Mouse (Mus musculus) bone marrow macrophage, adult 2 months (primary cell): ENCODE data around the gene Mllt3. TPM values are rescaled to one million over a fixed set of nuclear protein-coding genes. Genes with fewer than 3 reads are reported as not detected.
A peak's percentile ranks its signal among the peaks of the same experiment; 100 is the strongest.

Experiments used
- H3K27ac ChIP-seq: 2 replicates; pipeline ENCODE4 v1.5.1; 2012; ENCODE audit warnings: low read depth, low read length; ENCODE audit not compliant: insufficient read depth
- H3K4me1 ChIP-seq: 2 replicates; pipeline ENCODE4 v1.6.1; 2012; ENCODE audit warnings: low read length; ENCODE audit not compliant: control insufficient read depth, insufficient read depth
- H3K4me3 ChIP-seq: 2 replicates; pipeline ENCODE4 v1.5.1; 2012; ENCODE audit warnings: mild to moderate bottlenecking, low read length, moderate library complexity; ENCODE audit not compliant: insufficient read depth
- CTCF ChIP-seq: IDR thresholded peaks from 2 replicates; pipeline ENCODE4 v1.5.1; 2012; ENCODE audit warnings: low read depth, mild to moderate bottlenecking, low read length, moderate library complexity
- POLR2A ChIP-seq: IDR thresholded peaks from 2 replicates; pipeline ENCODE4 v1.6.1; 2012; ENCODE audit warnings: mild to moderate bottlenecking, low read depth, low read length, borderline replicate concordance
- polyA plus RNA-seq: library from polyadenylated mRNA; stranded (reverse); fragments of >200 nt; gene quantifications from 2 replicates; pipeline ENCODE4 v1.2.4, GENCODE M21; 2012; ENCODE audit not compliant: missing spikeins, insufficient read depth, insufficient read length

Gene Mllt3
- polyA plus RNA-seq, 1 experiment, result 10.4 TPM

DNA sequence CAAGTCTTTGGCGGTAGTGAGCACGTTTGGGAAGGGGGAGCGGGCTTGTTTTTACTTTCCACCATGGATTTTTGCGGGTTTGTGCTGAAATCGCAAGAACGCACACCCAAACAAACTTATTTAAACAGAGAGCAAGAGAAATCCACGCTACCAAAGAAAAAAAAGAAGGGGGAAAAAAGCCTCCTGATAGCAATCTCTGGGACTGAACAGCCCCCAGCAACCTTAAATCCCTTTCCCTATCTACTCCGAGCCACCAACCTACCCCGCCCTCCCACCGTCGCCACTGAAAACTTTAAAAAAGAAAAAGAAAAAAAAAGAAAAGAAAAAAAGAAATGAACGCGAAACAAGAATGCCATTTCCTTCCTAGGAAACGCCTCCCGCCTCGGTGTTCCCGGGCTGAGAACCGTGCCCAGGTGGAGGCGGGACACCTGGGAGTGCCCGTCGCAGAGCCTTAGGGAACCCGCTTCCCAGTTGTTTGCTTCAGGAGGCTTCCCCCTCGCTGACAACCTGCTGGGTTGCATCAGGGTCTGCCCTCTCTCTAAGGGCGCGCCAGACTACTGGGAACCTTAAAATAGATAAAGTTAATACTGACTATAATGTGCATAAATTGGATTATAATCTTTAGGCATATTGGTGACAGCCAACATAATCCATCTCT is 694 bp upstream of the Mllt3 start:
- H3K4me3 ChIP-seq, result peak overlapping the region; percentile 73

DNA sequence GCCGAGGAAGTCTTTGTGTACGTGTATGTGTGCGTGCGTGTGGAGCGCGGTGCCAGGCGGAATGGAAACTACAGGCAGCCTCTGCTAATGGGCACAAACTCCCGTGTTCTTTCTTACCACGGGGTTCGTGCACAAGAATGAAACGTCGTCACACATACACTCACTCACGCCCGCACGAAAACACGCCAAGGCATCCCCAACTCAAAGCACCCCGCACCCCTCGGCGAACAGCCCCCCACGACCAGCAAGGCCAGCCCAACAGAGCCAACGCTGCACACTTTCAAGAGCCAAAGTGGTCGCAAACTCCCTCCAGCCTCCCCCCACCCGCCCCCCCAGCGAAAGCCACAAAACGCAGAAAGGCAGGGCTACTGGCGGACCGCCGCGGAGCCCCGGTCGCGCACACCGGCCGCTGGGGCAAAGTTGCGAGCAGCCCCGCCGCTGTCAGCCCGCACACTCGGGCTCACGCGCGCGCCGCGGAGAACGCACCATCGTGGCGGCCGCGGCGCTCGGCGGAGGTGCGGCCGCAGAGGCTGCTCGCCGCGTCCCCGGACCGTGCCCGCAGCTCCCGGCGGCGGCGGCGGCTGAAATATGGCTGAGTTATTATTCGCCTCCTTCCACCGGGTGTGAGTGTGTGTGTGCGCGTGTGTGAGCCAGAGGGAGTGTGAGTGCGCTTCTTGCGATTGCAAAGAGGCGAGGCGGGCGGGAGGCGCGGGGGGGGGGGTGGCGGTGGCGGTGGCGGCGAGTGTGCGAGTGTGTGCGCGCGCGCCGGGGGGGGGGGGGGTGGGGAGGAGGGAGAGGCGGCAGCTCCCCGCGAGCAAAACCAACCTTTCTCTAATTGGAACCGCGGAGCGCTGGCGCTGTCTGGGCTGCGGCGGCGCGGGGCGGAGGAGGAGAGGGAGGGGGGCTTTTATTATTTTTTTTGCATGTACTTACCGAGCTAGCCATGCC is 739 bp downstream of the Mllt3 start:
- H3K4me3 ChIP-seq, result peak overlapping the region; percentile 96
- TF ChIP-seq POLR2A (no peak), CTCF (no peak)
- H3K27ac ChIP-seq, result peak overlapping the region; percentile 55
- H3K4me1 ChIP-seq, result peaks cover 5% of the 10 kb centered on the region

More for the DNA sequence above, 694 bp upstream of the Mllt3 start:
- Histone ChIP-seq H3K4me1 (peaks cover 2% of the 10 kb centered on the region), H3K27ac (peak overlapping the region; percentile 50)
- TF ChIP-seq POLR2A (no peak), CTCF (no peak)

DNA sequence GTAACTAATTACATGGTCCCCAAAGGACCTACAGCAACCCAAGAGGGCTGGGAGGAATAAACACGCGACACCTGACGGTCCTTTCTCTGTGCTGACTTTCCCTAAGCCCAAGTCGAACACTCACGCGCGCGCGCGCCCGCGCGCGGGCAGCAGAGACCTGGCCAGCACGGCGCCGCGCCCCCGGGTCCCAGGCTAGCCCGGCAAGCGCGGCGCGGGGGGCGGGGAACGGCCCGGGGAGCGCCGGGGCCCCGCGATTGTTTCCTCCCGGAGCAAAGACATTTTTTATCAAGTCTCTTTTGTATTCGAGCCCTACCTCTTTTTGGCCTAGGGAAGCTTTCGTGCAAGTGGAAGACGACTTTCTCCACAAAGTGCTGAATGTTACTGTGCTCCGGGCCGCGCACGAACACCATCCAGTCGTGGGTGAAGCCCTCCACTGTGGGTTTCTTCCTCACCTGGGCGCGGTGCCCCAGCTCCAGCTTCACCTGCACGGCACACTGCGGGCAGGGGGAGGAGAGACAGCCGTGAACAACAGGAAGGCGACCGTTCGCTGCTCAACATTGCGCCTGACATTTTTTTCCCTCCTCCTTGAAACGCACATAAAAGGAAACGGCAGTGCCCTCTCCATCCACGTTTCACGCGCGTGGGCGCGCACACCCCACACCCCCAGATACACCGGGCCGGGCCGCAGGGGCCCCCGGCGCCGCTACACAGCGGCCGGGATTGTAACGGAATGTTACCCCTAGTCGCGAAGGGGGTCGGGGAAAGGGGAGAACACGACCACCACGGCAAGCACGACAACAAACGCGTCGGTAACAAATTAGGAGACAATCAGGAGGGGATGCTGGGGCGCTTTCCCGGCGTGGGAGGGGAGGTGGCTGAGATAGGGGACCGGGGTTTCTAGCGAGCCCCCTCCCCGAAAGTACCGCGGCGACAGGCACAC is 1.7 kb downstream of the Mllt3 start:
- TF ChIP-seq POLR2A, result no peak
- TF ChIP-seq CTCF, result no peak
- no peak overlapping the region for H3K27ac ChIP-seq
- peak overlapping the region; percentile 96 for H3K4me3 ChIP-seq
- peaks cover 5% of the 10 kb centered on the region for H3K4me1 ChIP-seq

DNA sequence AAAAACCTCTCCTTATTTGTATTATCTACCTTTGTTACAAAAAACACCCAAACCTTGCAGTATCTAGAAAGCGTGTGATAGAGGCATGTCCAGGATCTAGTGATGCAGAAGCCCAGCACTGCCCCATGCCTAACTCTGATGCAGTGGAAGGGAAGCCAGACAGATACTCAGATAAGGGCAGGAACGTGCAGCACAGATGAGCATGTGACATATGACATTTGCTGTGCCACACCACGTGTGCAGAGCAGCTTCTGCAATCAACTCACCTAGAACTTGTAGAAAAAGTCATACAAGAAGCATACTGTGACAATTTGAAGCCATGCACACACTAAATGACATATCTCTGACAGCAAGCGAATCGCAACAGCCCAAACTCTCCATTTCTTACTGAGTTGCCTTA is 9.6 kb downstream of the Mllt3 start:
- TF ChIP-seq POLR2A (no peak), CTCF (no peak)
- H3K4me3 ChIP-seq, result no peak overlapping the region
- H3K4me1 ChIP-seq, result peaks cover 2% of the 10 kb centered on the region; the same call in 1 of the 2 replicates
- H3K27ac ChIP-seq, result no peak overlapping the region

DNA sequence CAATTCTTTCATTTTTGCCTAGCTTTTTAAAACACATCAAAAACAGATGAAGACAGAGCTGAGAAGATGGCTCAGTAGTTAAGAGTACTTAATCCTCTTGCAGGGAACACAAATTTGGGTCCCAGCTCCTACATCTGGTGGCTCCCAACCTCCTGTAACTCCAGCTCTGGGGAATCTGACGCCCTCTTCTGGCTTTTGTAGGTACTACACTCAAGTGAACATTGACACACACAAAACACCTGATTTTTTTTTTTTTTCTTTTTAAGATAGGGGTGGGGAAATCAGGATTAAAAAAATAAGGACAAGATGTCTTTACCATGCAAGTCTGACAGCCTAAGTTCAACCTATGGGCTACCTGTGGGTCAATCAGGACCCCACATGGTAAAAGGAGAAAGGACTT is 10.5 kb downstream of the Mllt3 start:
- peak; percentile 51 for TF ChIP-seq CTCF
- no peak for TF ChIP-seq POLR2A
- Histone ChIP-seq H3K27ac (no peak overlapping the region), H3K4me1 (no peaks in the 10 kb centered on the region), H3K4me3 (no peak overlapping the region)

DNA sequence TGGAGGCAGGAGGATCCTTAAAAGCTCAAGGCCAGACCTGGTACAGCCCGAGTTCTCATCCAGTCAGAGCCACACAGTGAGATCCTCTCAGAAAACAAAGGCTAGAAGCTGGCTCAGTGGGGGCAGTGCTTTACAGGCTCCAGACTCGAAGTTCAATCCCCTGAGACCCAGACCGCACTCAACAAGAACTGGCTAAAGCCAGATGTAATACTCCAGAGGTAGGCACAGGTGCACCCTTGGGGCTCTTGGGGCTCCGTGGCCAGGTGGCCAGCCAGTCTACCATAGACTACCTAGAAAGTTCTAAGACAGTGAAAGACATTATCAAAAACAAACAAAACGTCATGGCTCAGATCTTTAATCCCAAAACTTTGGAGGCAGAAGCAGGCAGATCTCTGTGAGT is 12.7 kb downstream of the Mllt3 start:
- H3K4me3 ChIP-seq, result no peak overlapping the region
- no peak for TF ChIP-seq POLR2A
- TF ChIP-seq CTCF, result no peak

DNA sequence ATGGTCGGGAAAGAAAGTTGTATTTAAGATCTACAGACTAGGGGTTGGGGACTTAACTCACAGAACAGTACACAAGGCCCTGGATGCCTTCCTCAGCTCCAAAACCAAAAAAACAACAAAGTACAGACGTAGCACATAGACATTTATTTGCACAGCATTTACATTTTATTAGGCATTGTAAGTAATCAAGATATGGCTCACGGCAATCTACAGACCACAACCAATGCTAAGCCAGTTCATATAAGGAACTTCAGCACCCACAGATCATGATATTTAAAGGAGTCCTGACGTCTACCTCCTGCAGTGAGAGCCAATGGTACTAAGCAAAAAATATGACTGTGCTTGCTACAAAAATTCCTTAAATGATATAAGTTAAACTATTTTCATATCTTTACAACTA is 13.5 kb downstream of the Mllt3 start:
- no peak overlapping the region for H3K4me3 ChIP-seq
- no peak overlapping the region for H3K27ac ChIP-seq
- no peaks in the 10 kb centered on the region for H3K4me1 ChIP-seq
- TF ChIP-seq POLR2A (no peak), CTCF (no peak)

More for the DNA sequence above, 12.7 kb downstream of the Mllt3 start:
- no peak overlapping the region for H3K27ac ChIP-seq
- H3K4me1 ChIP-seq, result no peaks in the 10 kb centered on the region

DNA sequence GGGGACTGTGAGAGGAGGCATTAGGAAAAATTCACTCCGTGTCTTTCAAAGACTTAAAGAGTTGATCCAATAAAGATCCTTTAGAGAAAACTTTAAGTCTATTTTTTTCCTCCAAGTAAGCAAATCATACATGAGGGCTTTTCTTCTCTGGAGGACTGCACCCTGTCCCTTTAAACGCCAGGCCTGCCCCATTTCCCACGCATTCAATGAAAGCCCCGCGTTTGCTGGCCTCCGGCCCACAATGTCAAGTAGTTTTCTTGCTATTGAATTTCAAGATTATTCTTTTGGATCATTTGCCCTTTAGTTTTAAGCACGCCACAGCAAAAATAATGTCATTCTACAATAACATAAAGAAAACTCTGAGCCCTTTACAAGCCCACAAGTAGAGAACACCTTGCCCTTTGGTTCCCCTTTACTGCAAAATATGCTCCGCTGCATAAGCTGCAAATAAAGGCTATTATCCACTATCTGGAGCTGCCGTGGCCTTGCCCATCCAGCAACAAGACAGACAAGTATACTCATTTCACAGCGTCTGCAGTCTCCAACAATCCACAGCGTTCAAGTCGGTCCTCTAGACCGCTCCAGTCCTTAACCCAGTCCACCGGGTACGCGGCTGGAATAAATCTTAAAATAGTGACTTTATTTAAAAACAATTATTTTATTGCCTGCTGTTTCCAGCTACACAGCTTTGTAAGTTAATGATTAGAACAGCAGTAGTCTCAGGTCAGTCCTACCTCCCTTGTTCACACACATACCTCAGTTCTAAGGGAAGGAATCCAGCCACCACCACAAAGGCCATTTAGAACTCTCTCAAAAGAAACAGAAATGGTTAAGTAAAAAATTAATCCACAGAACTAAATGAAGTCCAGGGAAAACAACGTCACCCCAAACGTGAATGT is 15.5 kb downstream of the Mllt3 start:
- Histone ChIP-seq H3K4me3 (no peak overlapping the region), H3K27ac (no peak overlapping the region), H3K4me1 (peaks cover 2% of the 10 kb centered on the region)
- TF ChIP-seq POLR2A (no peak), CTCF (no peak)

DNA sequence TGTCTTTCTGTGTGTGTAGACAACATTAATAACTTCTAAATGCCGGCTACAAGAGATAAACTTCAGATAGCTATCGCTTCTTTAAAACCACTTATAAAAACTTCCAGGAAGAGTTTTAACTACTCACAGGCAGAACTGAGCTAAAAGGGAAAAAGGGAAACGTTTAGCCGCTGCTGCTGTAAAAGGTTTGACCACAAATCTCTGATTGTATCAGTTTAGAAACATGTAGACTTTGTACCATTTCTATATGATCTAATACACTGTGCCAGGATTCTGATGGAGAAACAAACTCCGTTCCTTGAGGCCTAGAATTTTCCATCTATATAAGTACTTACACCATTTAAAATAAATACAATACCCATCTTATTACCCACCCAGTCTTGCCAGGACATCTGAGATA is 17.4 kb downstream of the Mllt3 start:
- Histone ChIP-seq H3K4me3 (no peak overlapping the region), H3K27ac (no peak overlapping the region), H3K4me1 (peaks cover 8% of the 10 kb centered on the region)
- no peak for TF ChIP-seq POLR2A
- no peak for TF ChIP-seq CTCF
